Mouse (Mus musculus): Measurements from ENCODE around the gene Lcn5.

DNA sequence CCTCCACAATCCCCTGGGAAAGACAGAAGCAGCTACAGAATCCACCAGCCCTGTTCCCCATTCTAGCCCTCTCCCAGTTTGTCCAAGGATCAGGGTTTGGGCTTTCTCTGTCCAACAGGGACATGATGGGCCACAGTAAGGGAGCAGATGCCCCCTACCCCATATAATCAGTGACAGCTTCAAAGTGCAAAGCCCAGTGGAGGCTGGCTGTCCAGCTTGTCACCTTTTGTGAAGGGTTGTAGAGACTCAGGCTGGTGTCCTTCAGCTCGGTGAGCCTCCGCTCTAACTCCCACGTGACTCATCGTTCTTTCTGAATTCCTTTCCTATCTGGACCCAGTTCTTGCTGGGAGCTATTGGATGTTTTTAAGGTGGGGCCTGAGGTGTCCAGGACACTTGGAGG, 46.0 kb downstream of the Lcn5 start:
- TF ChIP-seq MAX (IDR thresholded peaks at IDR 0.05; ENCODE audit: low read depth) (no peak), TCF12 (IDR thresholded peaks at IDR 0.05; ENCODE audit: insufficient read depth, poor library complexity, severe bottlenecking) (no peak), POLR2A (IDR thresholded peaks at IDR 0.05; ENCODE audit: insufficient read length, low read depth) (no peak), MYOG (IDR thresholded peaks at IDR 0.05; ENCODE audit: control insufficient read depth in 1 of 3, insufficient read depth in 1 of 3, insufficient read length in 2 of 3, low read depth in 2 of 3) (no peak), POLR2AphosphoS2 (IDR thresholded peaks at IDR 0.05; ENCODE audit: insufficient read length, low read depth) (no peak), MYOD1 (IDR thresholded peaks at IDR 0.05; ENCODE audit: control insufficient read depth in 1 of 3, insufficient read length in 2 of 3, low read depth in 2 of 3) (no peak), REST (IDR thresholded peaks at IDR 0.05; ENCODE audit: insufficient read depth, insufficient read length) (no peak), E2F4 (IDR thresholded peaks at IDR 0.05; ENCODE audit: insufficient read depth) (no peak), USF1 (IDR thresholded peaks at IDR 0.05; ENCODE audit: low read depth) (no peak), SRF (IDR thresholded peaks at IDR 0.05; ENCODE audit: control insufficient read depth, insufficient read length, low read depth) (no peak)

All from myocyte (in vitro differentiated cells).